Mouse (Mus musculus) heart, embryonic 10.5 days (tissue): ENCODE data around the gene Slc6a18. TPM values are rescaled to one million over a fixed set of nuclear protein-coding genes. Genes with fewer than 3 reads are reported as not detected.

Experiments
- DNase-seq: peaks from one replicate; pipeline ENCODE4 v3.0.0-alpha.2; 2017; ENCODE audit warnings: low spot score
- H3K27ac ChIP-seq: fragments of 300-500 bp; sonication (generic); 2 replicates; pipeline ENCODE4 v1.5.1; 2016; ENCODE audit warnings: mild to moderate bottlenecking
- H3K27me3 ChIP-seq: fragments of 300-500 bp; sonication (generic); 2 replicates; pipeline ENCODE4 v1.6.1; 2016; ENCODE audit warnings: mild to moderate bottlenecking; ENCODE audit not compliant: poor library complexity, insufficient read depth, severe bottlenecking
- H3K36me3 ChIP-seq: fragments of 300-500 bp; sonication (generic); 2 replicates; pipeline ENCODE4 v1.6.1; 2016; ENCODE audit warnings: mild to moderate bottlenecking, moderate library complexity
- H3K4me1 ChIP-seq: fragments of 300-500 bp; sonication (generic); 2 replicates; pipeline ENCODE4 v1.6.1; 2016; ENCODE audit warnings: mild to moderate bottlenecking
- H3K4me3 ChIP-seq: fragments of 300-500 bp; sonication (generic); 2 replicates; pipeline ENCODE4 v1.5.1; 2016; ENCODE audit warnings: mild to moderate bottlenecking, moderate library complexity
- H3K9me3 ChIP-seq: fragments of 300-500 bp; sonication (generic); 2 replicates; pipeline ENCODE4 v1.6.1; 2016; ENCODE audit warnings: mild to moderate bottlenecking, moderate library complexity
- WGBS: fragments of 180-500 bp; shearing (Covaris S2); methylation state at CpG from one replicate; pipeline ENCODE4 v1.1.7; 2016; 5-methylcytosine and 5-hydroxymethylcytosine counted together
- polyA plus RNA-seq: library from polyadenylated mRNA; unstranded; fragments of >200 nt; fragmentation: Nextera tagmentation; extraction: Ambion mirVana; gene quantifications from 2 replicates; pipeline ENCODE4 v1.2.1, GENCODE M21; 2016

Slc6a18 gene
- polyA plus RNA-seq, 1 experiment from 2014 or later, result not detected

- WGBS, result 75% methylated on average over 4 of the region's 4 CpGs
These were observed 25.0 kb upstream of the Slc6a18 start for GRCm38 (mm10) chr13:73702776-73703175.

GRCm38 (mm10) chr13:73701161-73701883, 23.5 kb upstream of the Slc6a18 start:
- H3K4me1 ChIP-seq, result peaks cover 5% of the 10 kb centered on the region; the same call in 1 of the 2 replicates
- H3K9me3 ChIP-seq, result no peaks in the 10 kb centered on the region
- no peak overlapping the region for H3K27ac ChIP-seq
- no peak for DNase-seq
- no peak overlapping the region for H3K4me3 ChIP-seq
- WGBS, result 81% methylated on average over 9 of the region's 9 CpGs
- H3K36me3 ChIP-seq, result no peaks in the 10 kb centered on the region
- H3K27me3 ChIP-seq, result peaks cover 21% of the 10 kb centered on the region; the same call in 1 of the 2 replicates

More at GRCm38 (mm10) chr13:73702776-73703175, 25.0 kb upstream of the Slc6a18 start:
- Histone ChIP-seq H3K4me1 (peaks cover 5% of the 10 kb centered on the region; the same call in 1 of the 2 replicates), H3K27ac (no peak overlapping the region), H3K4me3 (no peak overlapping the region), H3K27me3 (0 out of 2 replicates have a peak, but pooled peaks cover 13% of the 10 kb centered on the region), H3K36me3 (no peaks in the 10 kb centered on the region), H3K9me3 (no peaks in the 10 kb centered on the region)
- DNase-seq, result no peak

- Histone ChIP-seq H3K27me3 (peaks cover 21% of the 10 kb centered on the region; the same call in 1 of the 2 replicates), H3K4me3 (no peak overlapping the region), H3K27ac (no peak overlapping the region), H3K9me3 (no peaks in the 10 kb centered on the region), H3K36me3 (no peaks in the 10 kb centered on the region), H3K4me1 (peaks cover 5% of the 10 kb centered on the region; the same call in 1 of the 2 replicates)
- no peak for DNase-seq
- whole genome bisulfite sequencing, result 82% methylated on average over 12 of the region's 12 CpGs
These were observed 22.7 kb upstream of the Slc6a18 start for GRCm38 (mm10) chr13:73700554-73700953.

- DNase-seq, result no peak
- Histone ChIP-seq H3K9me3 (no peaks in the 10 kb centered on the region), H3K36me3 (no peaks in the 10 kb centered on the region), H3K4me1 (peaks cover 5% of the 10 kb centered on the region; the same call in 1 of the 2 replicates), H3K27ac (no peak overlapping the region), H3K27me3 (peaks cover 21% of the 10 kb centered on the region; the same call in 1 of the 2 replicates), H3K4me3 (no peak overlapping the region)
- 87% methylated on average over 6 of the region's 6 CpGs for WGBS
These were observed 21.9 kb upstream of the Slc6a18 start for GRCm38 (mm10) chr13:73699714-73700113.

GRCm38 (mm10) chr13:73696529-73696928, 18.7 kb upstream of the Slc6a18 start:
- no peak overlapping the region for H3K4me3 ChIP-seq
- H3K9me3 ChIP-seq, result no peaks in the 10 kb centered on the region
- WGBS, result 65% methylated on average over 3 of the region's 3 CpGs
- 0 out of 2 replicates have a peak, but pooled peaks cover 4% of the 10 kb centered on the region for H3K4me1 ChIP-seq
- H3K27ac ChIP-seq, result no peak overlapping the region
- H3K27me3 ChIP-seq, result peaks cover 21% of the 10 kb centered on the region; the same call in 1 of the 2 replicates
- H3K36me3 ChIP-seq, result no peaks in the 10 kb centered on the region
- no peak for DNase-seq

- no peaks in the 10 kb centered on the region for H3K9me3 ChIP-seq
- H3K4me3 ChIP-seq, result no peak overlapping the region
- H3K27me3 ChIP-seq, result peaks cover 18% of the 10 kb centered on the region; the same call in 1 of the 2 replicates
- no peak for DNase-seq
- H3K36me3 ChIP-seq, result no peaks in the 10 kb centered on the region
- WGBS, result 62% methylated on average over 1 of the region's 1 CpGs
- no peak overlapping the region for H3K27ac ChIP-seq
- 0 out of 2 replicates have a peak, but pooled peaks cover 4% of the 10 kb centered on the region for H3K4me1 ChIP-seq
These were observed 17.1 kb upstream of the Slc6a18 start for GRCm38 (mm10) chr13:73694972-73695371.

- Histone ChIP-seq H3K27me3 (peaks cover 9% of the 10 kb centered on the region; the same call in 1 of the 2 replicates), H3K36me3 (no peaks in the 10 kb centered on the region), H3K4me1 (0 out of 2 replicates have a peak, but pooled peaks cover 4% of the 10 kb centered on the region), H3K27ac (no peak overlapping the region), H3K4me3 (no peak overlapping the region), H3K9me3 (no peaks in the 10 kb centered on the region)
- DNase-seq, result no peak
- 77% methylated on average over 2 of the region's 2 CpGs for WGBS
These were observed 15.5 kb upstream of the Slc6a18 start for GRCm38 (mm10) chr13:73693333-73693732.

- 0 out of 2 replicates have a peak, but pooled peaks cover 4% of the 10 kb centered on the region for H3K4me1 ChIP-seq
- no peaks in the 10 kb centered on the region for H3K36me3 ChIP-seq
- H3K4me3 ChIP-seq, result no peak overlapping the region
- DNase-seq, result peak; percentile 85
- H3K27me3 ChIP-seq, result peaks cover 8% of the 10 kb centered on the region; the same call in 1 of the 2 replicates
- H3K9me3 ChIP-seq, result no peaks in the 10 kb centered on the region
- no peak overlapping the region for H3K27ac ChIP-seq
- 31% methylated on average over 10 of the region's 10 CpGs for WGBS
These were observed 14.5 kb upstream of the Slc6a18 start for GRCm38 (mm10) chr13:73692249-73692868.

- 72% methylated on average over 4 of the region's 4 CpGs for WGBS
- Histone ChIP-seq H3K4me1 (0 out of 2 replicates have a peak, but pooled peaks cover 4% of the 10 kb centered on the region), H3K27ac (no peak overlapping the region), H3K36me3 (no peaks in the 10 kb centered on the region), H3K4me3 (no peak overlapping the region), H3K9me3 (no peaks in the 10 kb centered on the region), H3K27me3 (no peaks in the 10 kb centered on the region; the same call in none of the 2 replicates)
- DNase-seq, result no peak
These were observed 11.1 kb upstream of the Slc6a18 start for GRCm38 (mm10) chr13:73688934-73689333.

- no peak for DNase-seq
- Histone ChIP-seq H3K9me3 (no peaks in the 10 kb centered on the region), H3K36me3 (no peaks in the 10 kb centered on the region), H3K4me1 (0 out of 2 replicates have a peak, but pooled peaks cover 4% of the 10 kb centered on the region), H3K4me3 (no peak overlapping the region), H3K27ac (no peak overlapping the region), H3K27me3 (no peaks in the 10 kb centered on the region; the same call in none of the 2 replicates)
- 63% methylated on average over 3 of the region's 3 CpGs for WGBS
These were observed 9.8 kb upstream of the Slc6a18 start for GRCm38 (mm10) chr13:73687601-73688000.

- Histone ChIP-seq H3K9me3 (no peaks in the 10 kb centered on the region), H3K36me3 (no peaks in the 10 kb centered on the region), H3K27ac (no peak overlapping the region), H3K27me3 (no peaks in the 10 kb centered on the region; the same call in none of the 2 replicates), H3K4me1 (no peaks in the 10 kb centered on the region), H3K4me3 (no peak overlapping the region)
- WGBS, result 82% methylated on average over 6 of the region's 6 CpGs
- no peak for DNase-seq
These were observed 7.7 kb upstream of the Slc6a18 start for GRCm38 (mm10) chr13:73685502-73685901.

- Histone ChIP-seq H3K27me3 (no peaks in the 10 kb centered on the region; the same call in none of the 2 replicates), H3K4me1 (no peaks in the 10 kb centered on the region; the same call in 1 of the 2 replicates), H3K4me3 (no peak overlapping the region), H3K9me3 (no peaks in the 10 kb centered on the region), H3K27ac (no peak overlapping the region), H3K36me3 (no peaks in the 10 kb centered on the region)
- DNase-seq, result no peak
- WGBS, result 74% methylated on average over 1 of the region's 1 CpGs
These were observed 6.6 kb upstream of the Slc6a18 start for GRCm38 (mm10) chr13:73684412-73684811.

- no peak overlapping the region for H3K27ac ChIP-seq
- no peaks in the 10 kb centered on the region; the same call in 1 of the 2 replicates for H3K4me1 ChIP-seq
- no peak for DNase-seq
- WGBS, result 75% methylated on average over 11 of the region's 11 CpGs
- no peaks in the 10 kb centered on the region; the same call in none of the 2 replicates for H3K27me3 ChIP-seq
- no peaks in the 10 kb centered on the region for H3K36me3 ChIP-seq
- no peak overlapping the region for H3K4me3 ChIP-seq
- no peaks in the 10 kb centered on the region for H3K9me3 ChIP-seq
These were observed 5.9 kb upstream of the Slc6a18 start for GRCm38 (mm10) chr13:73683682-73684081.
